Mouse (Mus musculus): ENCODE measurements around the gene Abca9. TPM values are rescaled to one million over a fixed set of nuclear protein-coding genes. Genes with fewer than 3 reads are reported as not detected.

Gene Abca9
- total RNA-seq, 1 experiment from 2014 or later, result 11.1 TPM

- DNase-seq, result no peak
Observed at GRCm38 (mm10) chr11:110061032-110061431, 107.0 kb downstream of the Abca9 start.

- no peak for DNase-seq
Observed at GRCm38 (mm10) chr11:110060127-110060526, 107.9 kb downstream of the Abca9 start.

GRCm38 (mm10) chr11:110053681-110054080 lies 114.3 kb downstream of the Abca9 start:
- no peak for DNase-seq

Other genes starting within 250 kb of the Abca9 start
- gene Abca8b, start 172.4 kb downstream of the Abca9 start, total RNA-seq (2021), result 6.8 and 10.5 TPM in 2 replicates
- 27.8 and 36.5 TPM in 2 replicates for gene Abca8a, start 72.2 kb downstream of the Abca9 start, total RNA-seq (2021)
- 5.9 and 19.0 TPM in 2 replicates for gene Abca6, start 83.6 kb upstream of the Abca9 start, total RNA-seq (2021)
- gene Abca5, start 169.5 kb upstream of the Abca9 start, total RNA-seq (2021), result 8.7 and 10.9 TPM in 2 replicates
- gene Map2k6, start 230.9 kb upstream of the Abca9 start, total RNA-seq (2021), result 5.9 and 6.9 TPM in 2 replicates

All from adrenal gland, postnatal 14 days (tissue).